Mouse (Mus musculus): ENCODE measurements around the gene Tm9sf3. TPM values are rescaled to one million over a fixed set of nuclear protein-coding genes. Genes with fewer than 3 reads are reported as not detected.
A peak's percentile ranks its signal among the peaks of the same experiment; 100 is the strongest.

Tm9sf3 gene
- polyA plus RNA-seq, 1 experiment, result 80.6 TPM

GRCm38 (mm10) chr19:41299446-41299845 lies 35.6 kb upstream of the Tm9sf3 start:
- TF ChIP-seq CTCF (conservative IDR thresholded peaks at IDR 0.05; ENCODE audit: insufficient read depth, insufficient read length, low read depth, low read length) (no peak), POLR2A (IDR thresholded peaks at IDR 0.05; ENCODE audit: low read depth, low read length) (no peak)
- Histone ChIP-seq H3K36me3 (ENCODE audit: control insufficient read depth, insufficient read depth, low read length) (no peaks in the 10 kb centered on the region), H3K27ac (ENCODE audit: insufficient read depth, low read depth, low read length) (no peak overlapping the region), H3K27me3 (replicated peaks; ENCODE audit: control insufficient read depth, insufficient read depth, low read length) (no peaks in the 10 kb centered on the region), H3K4me3 (ENCODE audit: insufficient read depth, low read depth, low read length) (no peak overlapping the region), H3K4me1 (ENCODE audit: control insufficient read depth, insufficient read depth, low read length) (no peaks in the 10 kb centered on the region)
- 76% methylated on average over 8 of the region's 8 CpGs for WGBS
- no peak for DNase-seq

DNA sequence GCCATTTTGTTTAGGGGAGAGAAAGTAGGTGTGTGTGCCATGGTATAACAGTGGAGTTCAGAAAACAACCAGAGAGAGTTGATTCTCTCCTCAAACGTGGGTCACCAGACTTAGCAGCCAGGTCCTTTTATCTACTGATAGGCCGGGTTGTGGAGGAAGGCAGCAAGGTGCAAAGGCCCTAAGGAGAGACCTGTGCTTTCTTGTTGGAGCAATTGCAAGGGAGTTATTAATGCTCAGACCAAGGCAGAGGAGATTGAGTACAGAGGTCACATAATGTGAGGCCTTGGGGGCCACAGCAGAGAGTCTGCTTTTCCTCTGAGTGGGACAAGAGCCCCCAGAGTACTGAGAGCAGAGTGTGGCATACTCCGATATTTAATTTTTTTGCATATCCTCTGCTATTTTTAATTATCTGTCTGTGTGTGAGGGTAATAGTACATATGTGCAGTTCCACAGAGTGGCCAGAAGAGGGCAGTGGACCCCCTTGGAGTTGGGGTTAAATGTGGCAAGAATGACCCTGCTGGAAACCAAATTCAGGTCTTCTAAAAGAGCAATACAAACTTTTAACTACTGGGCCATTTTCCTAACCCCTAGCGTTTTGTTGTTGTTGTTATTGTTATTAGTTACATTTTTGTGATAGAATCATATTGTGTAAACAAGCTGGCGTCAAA lies 27.3 kb upstream of the Tm9sf3 start:
- Histone ChIP-seq H3K36me3 (ENCODE audit: control insufficient read depth, insufficient read depth, low read length) (no peaks in the 10 kb centered on the region), H3K4me3 (ENCODE audit: insufficient read depth, low read depth, low read length) (no peak overlapping the region), H3K27ac (ENCODE audit: insufficient read depth, low read depth, low read length) (no peak overlapping the region), H3K27me3 (replicated peaks; ENCODE audit: control insufficient read depth, insufficient read depth, low read length) (no peaks in the 10 kb centered on the region), H3K4me1 (ENCODE audit: control insufficient read depth, insufficient read depth, low read length) (no peaks in the 10 kb centered on the region)
- TF ChIP-seq CTCF (conservative IDR thresholded peaks at IDR 0.05; ENCODE audit: insufficient read depth, insufficient read length, low read depth, low read length) (peak; percentile 57), POLR2A (IDR thresholded peaks at IDR 0.05; ENCODE audit: low read depth, low read length) (no peak)
- WGBS, result 84% methylated on average over 5 of the region's 5 CpGs
- DNase-seq, result no peak

DNA sequence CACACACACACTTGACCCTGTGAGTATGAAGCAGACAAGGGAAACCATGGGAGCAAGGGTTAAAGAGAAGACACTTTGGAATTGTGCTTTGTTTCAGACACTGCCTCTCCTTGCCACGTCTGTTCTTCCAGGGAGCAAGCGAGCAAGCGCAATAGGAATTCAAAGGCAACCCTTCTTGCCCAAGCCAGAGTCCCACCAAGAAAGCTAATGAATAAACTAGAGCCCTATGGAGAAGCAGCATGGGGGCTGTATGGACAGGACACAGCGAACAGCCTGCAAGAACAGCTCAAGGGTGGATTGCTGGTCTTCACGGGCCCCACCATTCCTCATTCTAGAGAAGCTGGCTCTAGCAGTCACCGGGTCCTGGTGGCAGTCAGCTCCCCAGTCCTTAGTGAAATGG lies 24.8 kb upstream of the Tm9sf3 start:
- Histone ChIP-seq H3K4me1 (ENCODE audit: control insufficient read depth, insufficient read depth, low read length) (no peaks in the 10 kb centered on the region), H3K27ac (ENCODE audit: insufficient read depth, low read depth, low read length) (no peak overlapping the region), H3K36me3 (ENCODE audit: control insufficient read depth, insufficient read depth, low read length) (no peaks in the 10 kb centered on the region), H3K4me3 (ENCODE audit: insufficient read depth, low read depth, low read length) (no peak overlapping the region), H3K27me3 (replicated peaks; ENCODE audit: control insufficient read depth, insufficient read depth, low read length) (no peaks in the 10 kb centered on the region)
- DNase-seq, result no peak
- WGBS, result 56% methylated on average over 6 of the region's 6 CpGs
- TF ChIP-seq POLR2A (IDR thresholded peaks at IDR 0.05; ENCODE audit: low read depth, low read length), result no peak
- TF ChIP-seq CTCF (conservative IDR thresholded peaks at IDR 0.05; ENCODE audit: insufficient read depth, insufficient read length, low read depth, low read length), result no peak

DNA sequence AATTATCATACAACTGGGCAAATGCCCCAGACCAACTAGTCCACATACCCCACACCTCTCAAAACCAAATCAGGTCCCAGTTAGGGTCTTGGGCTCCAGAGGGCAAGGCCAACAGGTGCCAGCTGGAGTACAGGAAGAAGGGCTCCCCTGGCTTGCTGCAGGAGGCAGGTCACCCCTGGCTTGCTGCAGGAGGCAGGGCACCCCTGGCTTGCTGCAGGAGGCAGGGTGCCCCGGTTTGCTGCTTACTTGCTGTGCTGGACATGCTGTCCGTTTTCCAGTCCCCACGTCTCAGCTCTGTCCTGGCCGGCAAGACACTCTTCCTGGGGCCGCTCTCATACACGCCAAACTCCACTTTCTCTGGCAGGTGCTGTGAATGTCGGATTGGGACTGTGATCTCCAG lies 23.4 kb upstream of the Tm9sf3 start:
- Histone ChIP-seq H3K36me3 (ENCODE audit: control insufficient read depth, insufficient read depth, low read length) (no peaks in the 10 kb centered on the region), H3K4me3 (ENCODE audit: insufficient read depth, low read depth, low read length) (no peak overlapping the region), H3K4me1 (ENCODE audit: control insufficient read depth, insufficient read depth, low read length) (no peaks in the 10 kb centered on the region), H3K27me3 (replicated peaks; ENCODE audit: control insufficient read depth, insufficient read depth, low read length) (no peaks in the 10 kb centered on the region), H3K27ac (ENCODE audit: insufficient read depth, low read depth, low read length) (no peak overlapping the region)
- TF ChIP-seq CTCF (conservative IDR thresholded peaks at IDR 0.05; ENCODE audit: insufficient read depth, insufficient read length, low read depth, low read length) (no peak), POLR2A (IDR thresholded peaks at IDR 0.05; ENCODE audit: low read depth, low read length) (no peak)
- DNase-seq, result no peak
- 94% methylated on average over 7 of the region's 7 CpGs for WGBS

DNA sequence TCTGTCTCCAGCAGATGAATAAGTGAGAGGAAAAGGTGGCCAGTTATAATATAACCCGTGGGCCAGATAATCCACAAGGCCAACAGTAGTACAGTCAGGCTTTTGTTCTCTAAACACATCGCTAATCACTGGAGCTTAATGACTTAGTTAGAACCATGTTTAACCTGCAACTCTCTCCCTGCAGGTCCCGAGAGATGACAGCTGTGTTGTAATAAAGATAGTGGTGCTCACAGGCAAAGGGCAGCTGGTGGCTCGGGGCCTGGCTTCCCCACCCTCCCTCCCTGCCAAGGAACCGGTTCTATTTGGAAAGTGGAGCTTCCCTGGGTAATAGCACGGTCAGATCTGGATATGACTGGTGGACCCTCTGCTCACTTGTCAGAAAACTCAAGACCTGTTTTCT lies 20.7 kb upstream of the Tm9sf3 start:
- 58% methylated on average over 6 of the region's 6 CpGs for WGBS

DNA sequence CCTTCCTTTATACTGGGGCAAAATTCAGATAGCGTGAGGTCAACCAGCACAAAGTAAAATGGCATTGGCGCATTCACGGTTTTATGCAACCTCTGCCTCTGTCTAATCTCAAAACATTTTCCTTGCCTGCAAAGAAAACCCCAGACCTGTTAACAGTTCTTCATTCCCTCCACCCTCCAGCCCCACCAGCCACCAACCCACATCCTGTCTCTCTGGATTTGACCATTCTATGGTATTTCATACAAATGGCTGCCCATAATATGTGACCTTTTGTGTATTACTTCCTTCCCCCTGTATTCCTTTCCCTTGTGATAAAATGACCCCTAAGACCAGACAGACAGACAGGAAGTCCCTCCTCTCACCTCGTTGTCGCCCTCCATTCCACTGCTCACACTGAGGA lies 18.9 kb upstream of the Tm9sf3 start:
- Histone ChIP-seq H3K4me3 (ENCODE audit: insufficient read depth, low read depth, low read length) (no peak overlapping the region), H3K36me3 (ENCODE audit: control insufficient read depth, insufficient read depth, low read length) (no peaks in the 10 kb centered on the region), H3K27ac (ENCODE audit: insufficient read depth, low read depth, low read length) (no peak overlapping the region), H3K27me3 (replicated peaks; ENCODE audit: control insufficient read depth, insufficient read depth, low read length) (no peaks in the 10 kb centered on the region), H3K4me1 (ENCODE audit: control insufficient read depth, insufficient read depth, low read length) (no peaks in the 10 kb centered on the region)
- 68% methylated on average over 5 of the region's 5 CpGs for WGBS
- no peak for DNase-seq
- TF ChIP-seq POLR2A (IDR thresholded peaks at IDR 0.05; ENCODE audit: low read depth, low read length) (no peak), CTCF (conservative IDR thresholded peaks at IDR 0.05; ENCODE audit: insufficient read depth, insufficient read length, low read depth, low read length) (no peak)

More for the DNA sequence above, 20.7 kb upstream of the Tm9sf3 start:
- Histone ChIP-seq H3K27ac (ENCODE audit: insufficient read depth, low read depth, low read length) (no peak overlapping the region), H3K36me3 (ENCODE audit: control insufficient read depth, insufficient read depth, low read length) (no peaks in the 10 kb centered on the region), H3K27me3 (replicated peaks; ENCODE audit: control insufficient read depth, insufficient read depth, low read length) (no peaks in the 10 kb centered on the region), H3K4me1 (ENCODE audit: control insufficient read depth, insufficient read depth, low read length) (no peaks in the 10 kb centered on the region), H3K4me3 (ENCODE audit: insufficient read depth, low read depth, low read length) (no peak overlapping the region)
- TF ChIP-seq CTCF (conservative IDR thresholded peaks at IDR 0.05; ENCODE audit: insufficient read depth, insufficient read length, low read depth, low read length) (no peak), POLR2A (IDR thresholded peaks at IDR 0.05; ENCODE audit: low read depth, low read length) (no peak)
- no peak for DNase-seq

GRCm38 (mm10) chr19:41282216-41282615 lies 18.4 kb upstream of the Tm9sf3 start:
- TF ChIP-seq POLR2A (IDR thresholded peaks at IDR 0.05; ENCODE audit: low read depth, low read length), result no peak
- no peak for TF ChIP-seq CTCF (conservative IDR thresholded peaks at IDR 0.05; ENCODE audit: insufficient read depth, insufficient read length, low read depth, low read length)
- DNase-seq, result peak; percentile 12
- no peaks in the 10 kb centered on the region for H3K27me3 ChIP-seq (replicated peaks; ENCODE audit: control insufficient read depth, insufficient read depth, low read length)
- no peaks in the 10 kb centered on the region for H3K36me3 ChIP-seq (ENCODE audit: control insufficient read depth, insufficient read depth, low read length)
- no peak overlapping the region for H3K4me3 ChIP-seq (ENCODE audit: insufficient read depth, low read depth, low read length)
- no peak overlapping the region for H3K27ac ChIP-seq (ENCODE audit: insufficient read depth, low read depth, low read length)
- no peaks in the 10 kb centered on the region for H3K4me1 ChIP-seq (ENCODE audit: control insufficient read depth, insufficient read depth, low read length)
- 84% methylated on average over 4 of the region's 4 CpGs for WGBS

All from kidney, adult 2 months (tissue).